Mouse (Mus musculus) hindbrain, postnatal 0 days (tissue): ENCODE data around the gene Svbp. TPM values are rescaled to one million over a fixed set of nuclear protein-coding genes. Genes with fewer than 3 reads are reported as not detected.

ENCODE experiments used
- ATAC-seq: fragments of 200-750 bp; cut with Nextera tagmentation; 2 replicates; pipeline ENCODE4 v1.8.0; 2017; ENCODE audit warnings: mild to moderate bottlenecking, moderate TSS enrichment, moderate library complexity
- DNase-seq: peaks from one replicate; pipeline ENCODE4 v3.0.0-alpha.2; 2015; ENCODE audit warnings: low spot score
- H3K27ac ChIP-seq: fragments of 300-500 bp; sonication (generic); 2 replicates; pipeline ENCODE4 v1.5.1; 2014; ENCODE audit warnings: mild to moderate bottlenecking
- H3K27me3 ChIP-seq: fragments of 300-500 bp; sonication (generic); 2 replicates; pipeline ENCODE4 v1.6.1; 2014; ENCODE audit warnings: low read length, mixed read lengths; ENCODE audit not compliant: insufficient read depth
- H3K36me3 ChIP-seq: fragments of 300-500 bp; sonication (generic); 2 replicates; pipeline ENCODE4 v1.6.1; 2014; ENCODE audit warnings: low read length, mixed read lengths; ENCODE audit not compliant: insufficient read depth
- H3K4me1 ChIP-seq: fragments of 300-500 bp; sonication (generic); 2 replicates; pipeline ENCODE4 v1.6.1; 2014; ENCODE audit warnings: antibody characterized with exemption, low read length, mixed read lengths; ENCODE audit not compliant: insufficient read depth
- H3K4me2 ChIP-seq: fragments of 300-500 bp; sonication (generic); 2 replicates; pipeline ENCODE4 v1.6.1; 2014; ENCODE audit warnings: low read depth, mild to moderate bottlenecking, low read length, moderate library complexity, mixed read lengths
- H3K4me3 ChIP-seq: fragments of 300-500 bp; sonication (generic); 2 replicates; pipeline ENCODE4 v1.5.1; 2014; ENCODE audit warnings: low read length
- H3K9ac ChIP-seq: fragments of 300-500 bp; sonication (generic); replicated peaks from 2 replicates; pipeline ENCODE4 v1.6.1; 2014; ENCODE audit warnings: mild to moderate bottlenecking, low read length, moderate library complexity, mixed read lengths
- H3K9me3 ChIP-seq: fragments of 300-500 bp; sonication (generic); 2 replicates; pipeline ENCODE4 v1.6.1; 2016; ENCODE audit warnings: low read length, mixed read lengths
- CTCF ChIP-seq: IDR thresholded peaks from 2 replicates; pipeline ENCODE4 v1.5.1; 2016; ENCODE audit warnings: antibody characterized with exemption, control low read depth, low read depth
- WGBS: fragments of 180-500 bp; shearing (Covaris S2); extraction: QIAGEN DNeasy Blood & Tissue Kit; methylation state at CpG from one replicate; pipeline ENCODE4 v1.1.7; 2014; 5-methylcytosine and 5-hydroxymethylcytosine counted together
- polyA plus RNA-seq: library from polyadenylated mRNA; unstranded; fragments of >200 nt; fragmentation: Nextera tagmentation; extraction: Ambion mirVana; gene quantifications from 2 replicates; pipeline ENCODE4 v1.2.1, GENCODE M21; 2015
- total RNA-seq: library from RNA; depleted of rRNA; stranded (reverse); fragments of >200 nt; gene quantifications from 2 replicates; pipeline ENCODE4 v1.2.3, GENCODE M21; 2014

The Svbp gene
- total and polyA plus RNA-seq, 2 experiments from 2014 or later: 40.9 to 179 TPM

DNA sequence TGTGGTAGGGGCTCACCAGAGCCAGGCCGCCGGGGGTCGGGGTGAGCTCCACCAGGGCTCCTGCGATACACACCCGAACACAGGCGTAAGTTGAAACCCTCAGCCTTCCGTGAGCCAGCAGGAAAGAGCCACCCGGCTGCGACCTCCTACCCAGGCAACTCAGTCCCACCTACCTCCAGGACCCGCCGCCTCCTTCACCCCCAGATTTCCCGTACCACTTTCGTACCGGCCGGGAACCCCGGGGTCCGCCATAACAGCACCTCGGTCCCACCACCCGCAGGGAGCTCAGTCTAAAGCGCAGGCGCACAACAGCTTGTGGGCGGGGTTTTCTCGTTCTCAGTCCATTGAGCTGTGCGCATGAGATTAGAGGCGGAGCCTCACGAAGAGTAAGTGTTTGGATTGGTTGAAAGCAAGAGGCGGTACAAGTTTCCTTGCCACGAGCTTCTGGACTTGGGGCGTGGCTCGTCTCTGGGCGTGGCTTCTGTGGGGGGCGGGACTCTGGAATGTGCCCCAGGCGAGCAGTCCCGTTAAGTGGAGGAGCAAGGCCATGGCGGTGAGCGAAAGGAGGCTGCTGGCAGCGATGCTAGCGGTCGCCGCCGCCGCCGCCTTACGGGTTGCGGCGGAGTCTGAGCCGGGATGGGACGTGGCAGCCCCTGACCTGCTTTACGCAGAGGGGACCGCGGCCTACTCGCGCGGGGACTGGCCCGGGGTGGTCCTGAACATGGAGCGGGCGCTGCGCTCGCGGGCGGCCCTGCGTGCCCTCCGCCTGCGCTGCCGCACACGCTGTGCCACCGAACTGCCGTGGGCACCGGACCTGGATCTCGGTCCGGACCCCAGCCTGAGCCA is 37.5 kb downstream of the Svbp start, which contains the start of the genes AU022252 and P3h1:
AU022252 (minus strand) TSS at position 303 of the 846 bp plus-strand sequence.
P3h1 (plus strand) TSS at position 506 of the 846 bp plus-strand sequence.
- Histone ChIP-seq H3K9me3 (no peaks in the 10 kb centered on the region), H3K9ac (peak within 1 kb of the TSS; percentile 79), H3K27me3 (no peaks in the 10 kb centered on the region), H3K4me1 (peaks cover 6% of the 10 kb centered on the region), H3K36me3 (0 out of 2 replicates have a peak, but pooled peaks cover 7% of the 10 kb centered on the region), H3K27ac (peak within 1 kb of the TSS; percentile 70), H3K4me2 (peak within 1 kb of the TSS; percentile 81), H3K4me3 (peak within 1 kb of the TSS; percentile 91)
- under 1% methylated on average over 63 of the region's 71 CpGs for WGBS
- no peak for TF ChIP-seq CTCF
- DNase-seq (peak; percentile 99), ATAC-seq (peak; percentile 98)

- Histone ChIP-seq H3K4me1 (peaks cover 6% of the 10 kb centered on the region), H3K27me3 (no peaks in the 10 kb centered on the region), H3K27ac (peak overlapping the region; percentile 70), H3K9me3 (no peaks in the 10 kb centered on the region), H3K36me3 (no peaks in the 10 kb centered on the region), H3K4me3 (peak overlapping the region; percentile 91), H3K9ac (peak overlapping the region; percentile 79), H3K4me2 (peak overlapping the region; percentile 81)
- under 1% methylated on average over 36 of the region's 36 CpGs for WGBS
- TF ChIP-seq CTCF: peak; percentile 61
- DNase-seq: peak; percentile 76
- ATAC-seq: no peak
Observed at GRCm38 (mm10) chr4:119233256-119233901, 38.3 kb downstream of the Svbp start.

GRCm38 (mm10) chr4:119234348-119234747 is 39.2 kb downstream of the Svbp start:
- 92% methylated on average over 3 of the region's 3 CpGs for WGBS
- Histone ChIP-seq H3K4me1 (peaks cover 6% of the 10 kb centered on the region), H3K27me3 (no peaks in the 10 kb centered on the region), H3K9me3 (no peaks in the 10 kb centered on the region), H3K36me3 (no peaks in the 10 kb centered on the region), H3K4me2 (peak overlapping the region; percentile 81), H3K27ac (no peak overlapping the region), H3K4me3 (peak overlapping the region; percentile 91), H3K9ac (no peak overlapping the region)
- no peak for DNase-seq
- ATAC-seq: no peak
- TF ChIP-seq CTCF: no peak

- Histone ChIP-seq H3K27me3 (no peaks in the 10 kb centered on the region), H3K4me1 (no peaks in the 10 kb centered on the region), H3K36me3 (peaks cover 16% of the 10 kb centered on the region; the same call in 1 of the 2 replicates), H3K4me2 (no peak overlapping the region), H3K9ac (no peak overlapping the region), H3K27ac (no peak overlapping the region), H3K4me3 (no peak overlapping the region), H3K9me3 (no peaks in the 10 kb centered on the region)
- DNase-seq: no peak
- 76% methylated on average over 3 of the region's 3 CpGs for WGBS
- TF ChIP-seq CTCF: no peak
- no peak for ATAC-seq
Observed at GRCm38 (mm10) chr4:119238661-119239060, 43.6 kb downstream of the Svbp start.

GRCm38 (mm10) chr4:119239181-119239682 is 44.1 kb downstream of the Svbp start:
- no peak overlapping the region for H3K4me2 ChIP-seq
- DNase-seq (peak; percentile 89), ATAC-seq (peak; percentile 67)
- TF ChIP-seq CTCF: peak; percentile 90
- 34% methylated on average over 12 of the region's 12 CpGs for WGBS
- no peak overlapping the region for H3K4me3 ChIP-seq
- H3K9ac ChIP-seq: no peak overlapping the region
- H3K4me1 ChIP-seq: no peaks in the 10 kb centered on the region
- H3K27me3 ChIP-seq: no peaks in the 10 kb centered on the region
- peaks cover 21% of the 10 kb centered on the region for H3K36me3 ChIP-seq
- no peak overlapping the region for H3K27ac ChIP-seq
- H3K9me3 ChIP-seq: no peaks in the 10 kb centered on the region

GRCm38 (mm10) chr4:119241664-119242063 is 46.6 kb downstream of the Svbp start:
- H3K4me2 ChIP-seq: no peak overlapping the region
- TF ChIP-seq CTCF: peak; percentile 75
- 73% methylated on average over 14 of the region's 14 CpGs for WGBS
- ATAC-seq: no peak
- no peaks in the 10 kb centered on the region for H3K27me3 ChIP-seq
- peaks cover 28% of the 10 kb centered on the region for H3K36me3 ChIP-seq
- peak; percentile 60 for DNase-seq
- H3K4me1 ChIP-seq: 0 out of 2 replicates have a peak, but pooled peaks cover 4% of the 10 kb centered on the region
- H3K9ac ChIP-seq: no peak overlapping the region
- H3K9me3 ChIP-seq: no peaks in the 10 kb centered on the region
- H3K4me3 ChIP-seq: no peak overlapping the region
- no peak overlapping the region for H3K27ac ChIP-seq
